Mouse (Mus musculus): Measurements from ENCODE around the gene Ptpn23. TPM values are rescaled to one million over a fixed set of nuclear protein-coding genes. Genes with fewer than 3 reads are reported as not detected.
"Not testable (repeated sequence)": the region's sequence is repeated elsewhere in the genome, so short reads cannot be mapped to it uniquely, and the experiment has no call there.

The Ptpn23 gene
- polyA plus RNA-seq, 1 experiment from 2014 or later: 18.5 TPM

GRCm38 (mm10) chr9:110419511-110420112 lies 11.6 kb upstream of the Ptpn23 start, which contains the start of gene Ngp:
Gene Ngp (plus strand): TSS chr9:110419747.
- Histone ChIP-seq H3K36me3 (ENCODE audit: control insufficient read depth, insufficient read depth, low read length) (no peaks in the 10 kb centered on the region), H3K9ac (ENCODE audit: low read depth, low read length) (no peak within 1 kb of the TSS), H3K27ac (ENCODE audit: low read depth, low read length) (no peak within 1 kb of the TSS), H3K4me3 (ENCODE audit: low read depth, low read length) (no peak within 1 kb of the TSS), H3K9me3 (ENCODE audit: control insufficient read depth, low read length) (no peaks in the 10 kb centered on the region), H3K4me1 (replicated peaks; ENCODE audit: control insufficient read depth, insufficient read depth, low read length) (no peaks in the 10 kb centered on the region), H3K27me3 (ENCODE audit: control insufficient read depth, insufficient read depth, low read length) (no peaks in the 10 kb centered on the region), H3K4me2 (replicated peaks; ENCODE audit: low read depth, low read length) (no peak within 1 kb of the TSS)
- ATAC-seq (ENCODE audit: low FRiP score) (no peak), DNase-seq (ENCODE audit: low spot score) (no peak)
- 90% methylated on average over 12 of the region's 12 CpGs for WGBS

- Histone ChIP-seq H3K4me1 (replicated peaks; ENCODE audit: control insufficient read depth, insufficient read depth, low read length) (no peaks in the 10 kb centered on the region), H3K9ac (ENCODE audit: low read depth, low read length) (no peak overlapping the region), H3K27ac (ENCODE audit: low read depth, low read length) (no peak overlapping the region), H3K4me2 (replicated peaks; ENCODE audit: low read depth, low read length) (no peak overlapping the region), H3K36me3 (ENCODE audit: control insufficient read depth, insufficient read depth, low read length) (no peaks in the 10 kb centered on the region), H3K4me3 (ENCODE audit: low read depth, low read length) (no peak overlapping the region), H3K9me3 (ENCODE audit: control insufficient read depth, low read length) (no peaks in the 10 kb centered on the region), H3K27me3 (ENCODE audit: control insufficient read depth, insufficient read depth, low read length) (no peaks in the 10 kb centered on the region)
- ATAC-seq (ENCODE audit: low FRiP score) (no peak), DNase-seq (ENCODE audit: low spot score) (peak; percentile 55)
- WGBS: 63% methylated on average over 9 of the region's 9 CpGs
Observed at GRCm38 (mm10) chr9:110413785-110414184, 5.8 kb upstream of the Ptpn23 start.

GRCm38 (mm10) chr9:110412926-110413325 lies 4.9 kb upstream of the Ptpn23 start:
- Histone ChIP-seq H3K27ac (ENCODE audit: low read depth, low read length) (no peak overlapping the region), H3K4me2 (replicated peaks; ENCODE audit: low read depth, low read length) (no peak overlapping the region), H3K9ac (ENCODE audit: low read depth, low read length) (no peak overlapping the region), H3K4me3 (ENCODE audit: low read depth, low read length) (no peak overlapping the region), H3K4me1 (replicated peaks; ENCODE audit: control insufficient read depth, insufficient read depth, low read length) (no peaks in the 10 kb centered on the region), H3K36me3 (ENCODE audit: control insufficient read depth, insufficient read depth, low read length) (no peaks in the 10 kb centered on the region), H3K9me3 (ENCODE audit: control insufficient read depth, low read length) (no peaks in the 10 kb centered on the region), H3K27me3 (ENCODE audit: control insufficient read depth, insufficient read depth, low read length) (no peaks in the 10 kb centered on the region)
- WGBS: 84% methylated on average over 7 of the region's 7 CpGs
- no peak for DNase-seq (ENCODE audit: low spot score)
- no peak for ATAC-seq (ENCODE audit: low FRiP score)

GRCm38 (mm10) chr9:110410908-110411887 lies 3.2 kb upstream of the Ptpn23 start:
- DNase-seq (ENCODE audit: low spot score) (peak; percentile 88), ATAC-seq (ENCODE audit: low FRiP score) (no peak)
- Histone ChIP-seq H3K4me2 (replicated peaks; ENCODE audit: low read depth, low read length) (no peak overlapping the region), H3K9ac (ENCODE audit: low read depth, low read length) (no peak overlapping the region), H3K27ac (ENCODE audit: low read depth, low read length) (no peak overlapping the region), H3K4me3 (ENCODE audit: low read depth, low read length) (no peak overlapping the region), H3K4me1 (replicated peaks; ENCODE audit: control insufficient read depth, insufficient read depth, low read length) (0 out of 2 replicates have a peak, but pooled peaks cover 2% of the 10 kb centered on the region), H3K9me3 (ENCODE audit: control insufficient read depth, low read length) (no peaks in the 10 kb centered on the region), H3K27me3 (ENCODE audit: control insufficient read depth, insufficient read depth, low read length) (no peaks in the 10 kb centered on the region), H3K36me3 (ENCODE audit: control insufficient read depth, insufficient read depth, low read length) (no peaks in the 10 kb centered on the region)
- 47% methylated on average over 6 of the region's 6 CpGs for WGBS

- no peaks in the 10 kb centered on the region for H3K36me3 ChIP-seq (ENCODE audit: control insufficient read depth, insufficient read depth, low read length)
- peak; percentile 75 for ATAC-seq (ENCODE audit: low FRiP score)
- DNase-seq (ENCODE audit: low spot score): peak; percentile 59
- H3K9ac ChIP-seq (ENCODE audit: low read depth, low read length): peak overlapping the region; percentile 88
- no peaks in the 10 kb centered on the region for H3K27me3 ChIP-seq (ENCODE audit: control insufficient read depth, insufficient read depth, low read length)
- 0 out of 2 replicates have a peak, but pooled peaks cover 2% of the 10 kb centered on the region for H3K4me1 ChIP-seq (replicated peaks; ENCODE audit: control insufficient read depth, insufficient read depth, low read length)
- H3K9me3 ChIP-seq (ENCODE audit: control insufficient read depth, low read length): no peaks in the 10 kb centered on the region
- H3K4me2 ChIP-seq (replicated peaks; ENCODE audit: low read depth, low read length): peak overlapping the region; percentile 92
- peak overlapping the region; percentile 70; the same call in 1 of the 2 replicates for H3K27ac ChIP-seq (ENCODE audit: low read depth, low read length)
- peak overlapping the region; percentile 92 for H3K4me3 ChIP-seq (ENCODE audit: low read depth, low read length)
- WGBS: 2% methylated on average over 38 of the region's 41 CpGs
Observed at GRCm38 (mm10) chr9:110407311-110408098, 508 bp downstream of the Ptpn23 start.

GRCm38 (mm10) chr9:110403240-110403639 lies 4.8 kb downstream of the Ptpn23 start:
- not testable (repeated sequence) for H3K27me3 ChIP-seq (ENCODE audit: control insufficient read depth, insufficient read depth, low read length); H3K36me3 ChIP-seq (ENCODE audit: control insufficient read depth, insufficient read depth, low read length); H3K9ac ChIP-seq (ENCODE audit: low read depth, low read length); H3K9me3 ChIP-seq (ENCODE audit: control insufficient read depth, low read length); H3K4me2 ChIP-seq (replicated peaks; ENCODE audit: low read depth, low read length); H3K4me3 ChIP-seq (ENCODE audit: low read depth, low read length); ATAC-seq (ENCODE audit: low FRiP score); H3K27ac ChIP-seq (ENCODE audit: low read depth, low read length); DNase-seq (ENCODE audit: low spot score); H3K4me1 ChIP-seq (replicated peaks; ENCODE audit: control insufficient read depth, insufficient read depth, low read length)
- 89% methylated on average over 4 of the region's 4 CpGs for WGBS

- Histone ChIP-seq H3K27me3 (ENCODE audit: control insufficient read depth, insufficient read depth, low read length) (no peaks in the 10 kb centered on the region), H3K4me1 (replicated peaks; ENCODE audit: control insufficient read depth, insufficient read depth, low read length) (0 out of 2 replicates have a peak, but pooled peaks cover 2% of the 10 kb centered on the region), H3K4me3 (ENCODE audit: low read depth, low read length) (no peak overlapping the region), H3K9me3 (ENCODE audit: control insufficient read depth, low read length) (no peaks in the 10 kb centered on the region), H3K9ac (ENCODE audit: low read depth, low read length) (no peak overlapping the region), H3K4me2 (replicated peaks; ENCODE audit: low read depth, low read length) (no peak overlapping the region), H3K27ac (ENCODE audit: low read depth, low read length) (no peak overlapping the region), H3K36me3 (ENCODE audit: control insufficient read depth, insufficient read depth, low read length) (no peaks in the 10 kb centered on the region)
- WGBS: 97% methylated on average over 2 of the region's 2 CpGs
- no peak for ATAC-seq (ENCODE audit: low FRiP score)
- DNase-seq (ENCODE audit: low spot score): no peak
Observed at GRCm38 (mm10) chr9:110402731-110403130, 5.3 kb downstream of the Ptpn23 start.

- ATAC-seq (ENCODE audit: low FRiP score) (no peak), DNase-seq (ENCODE audit: low spot score) (no peak)
- 90% methylated on average over 5 of the region's 5 CpGs for WGBS
- Histone ChIP-seq H3K9ac (ENCODE audit: low read depth, low read length) (no peak overlapping the region), H3K9me3 (ENCODE audit: control insufficient read depth, low read length) (no peaks in the 10 kb centered on the region), H3K4me3 (ENCODE audit: low read depth, low read length) (no peak overlapping the region), H3K27ac (ENCODE audit: low read depth, low read length) (no peak overlapping the region), H3K27me3 (ENCODE audit: control insufficient read depth, insufficient read depth, low read length) (no peaks in the 10 kb centered on the region), H3K4me2 (replicated peaks; ENCODE audit: low read depth, low read length) (no peak overlapping the region), H3K4me1 (replicated peaks; ENCODE audit: control insufficient read depth, insufficient read depth, low read length) (no peaks in the 10 kb centered on the region), H3K36me3 (ENCODE audit: control insufficient read depth, insufficient read depth, low read length) (0 out of 2 replicates have a peak, but pooled peaks cover under 1% of the 10 kb centered on the region)
Observed at GRCm38 (mm10) chr9:110400650-110401049, 7.4 kb downstream of the Ptpn23 start.

Data from hindbrain, embryonic 11.5 days (tissue).